Mouse (Mus musculus) brain, embryonic 14.5 days (tissue): ENCODE measurements around the gene Stk38.

Experiments used
- CTCF ChIP-seq: fragments of 200-500 bp; IDR thresholded peaks from 2 replicates; pipeline ENCODE4 v1.5.1; 2012; ENCODE audit warnings: inconsistent platforms, mild to moderate bottlenecking, moderate library complexity, borderline replicate concordance; ENCODE audit not compliant: insufficient read depth, insufficient read length; ENCODE audit errors: extremely low read depth
- POLR2A ChIP-seq: fragments of 200-500 bp; IDR thresholded peaks from 2 replicates; pipeline ENCODE4 v1.6.1; 2012; ENCODE audit warnings: mild to moderate bottlenecking, inconsistent platforms, borderline replicate concordance; ENCODE audit not compliant: poor library complexity, insufficient read depth, insufficient read length, severe bottlenecking; ENCODE audit errors: extremely low read depth

DNA sequence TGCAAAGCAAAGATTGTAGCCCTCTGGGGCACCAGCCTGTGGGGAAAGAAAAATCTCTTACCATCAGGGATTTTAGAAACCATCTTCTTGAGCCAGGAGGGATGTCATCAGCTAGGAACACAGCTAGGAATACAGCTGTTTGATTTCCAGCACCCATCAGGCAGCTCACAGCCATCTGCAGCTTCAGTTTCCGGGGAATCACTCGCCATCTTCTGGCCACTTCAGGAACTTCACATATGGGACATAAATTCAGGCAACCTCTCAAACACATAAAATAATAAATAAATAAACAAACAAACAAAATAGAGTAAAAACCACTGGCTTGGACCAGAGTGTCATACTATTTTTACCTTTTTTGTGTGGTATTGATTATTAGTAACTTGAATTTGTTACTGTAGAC is 7.8 kb upstream of the Stk38 start:
- TF ChIP-seq POLR2A (no peak), CTCF (peak; percentile 59)
